Mouse (Mus musculus): ENCODE results near the gene Cacna2d1.

- TF ChIP-seq CTCF (IDR thresholded peaks at IDR 0.05; ENCODE audit: low read depth) (no peak), EP300 (IDR thresholded peaks at IDR 0.05; ENCODE audit: low read depth) (no peak)
Measured at GRCm38 (mm10) chr5:15959760-15960159, 25.3 kb downstream of the Cacna2d1 start.
